Mouse (Mus musculus): ENCODE results near the gene Gnat2.

DNA sequence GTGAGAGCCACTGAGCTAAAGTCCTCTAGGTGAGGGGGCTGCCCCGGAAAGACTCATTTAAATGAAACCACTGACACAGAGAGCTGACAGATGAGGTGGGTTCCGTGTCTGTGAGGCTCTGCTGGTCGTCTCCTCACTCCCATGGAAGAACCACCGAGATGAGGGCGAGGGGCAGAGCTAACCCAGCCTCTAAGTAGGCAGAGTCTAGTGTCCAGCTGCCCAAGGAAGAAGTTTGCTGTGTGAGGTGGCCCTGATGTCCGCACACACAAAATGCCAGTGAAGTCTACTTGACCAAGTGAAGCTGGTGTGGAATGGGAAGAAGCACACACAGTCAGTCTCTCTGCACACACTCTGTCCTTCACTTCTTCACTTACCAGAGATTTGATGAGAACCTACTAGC lies 559 bp upstream of the Gnat2 start:
- no peak for TF ChIP-seq CTCF (IDR thresholded peaks at IDR 0.05; ENCODE audit: control insufficient read depth, insufficient read depth, insufficient read length)
- no peak for TF ChIP-seq USF1 (IDR thresholded peaks at IDR 0.05; ENCODE audit: low read depth)
